Mouse (Mus musculus): ENCODE data around the gene Vwde.

Gene Vwde

GRCm38 (mm10) chr6:13224596-13225227 is at the start of gene Vwde:
Vwde (minus strand) TSS chr6:13224965.
- DNase-seq (ENCODE audit: low read depth, low spot score): no peak

- no peak for DNase-seq (ENCODE audit: low read depth, low spot score)
These were observed 30.6 kb upstream of the Vwde start for GRCm38 (mm10) chr6:13255341-13255740.

- DNase-seq (ENCODE audit: low read depth, low spot score): peak; percentile 12
These were observed 23.7 kb upstream of the Vwde start for GRCm38 (mm10) chr6:13248317-13248969.

GRCm38 (mm10) chr6:13206157-13206556 is 18.6 kb downstream of the Vwde start:
- no peak for DNase-seq (ENCODE audit: low read depth, low spot score)

- DNase-seq (ENCODE audit: low read depth, low spot score): no peak
These were observed 27.3 kb downstream of the Vwde start for GRCm38 (mm10) chr6:13197486-13197885.

- no peak for DNase-seq (ENCODE audit: low read depth, low spot score)
These were observed 37.9 kb downstream of the Vwde start for GRCm38 (mm10) chr6:13186836-13187235.

- DNase-seq (ENCODE audit: low read depth, low spot score): no peak
These were observed 44.7 kb downstream of the Vwde start for GRCm38 (mm10) chr6:13180061-13180460.

GRCm38 (mm10) chr6:13169459-13170150 is 55.2 kb downstream of the Vwde start:
- DNase-seq (ENCODE audit: low read depth, low spot score): no peak

- no peak for DNase-seq (ENCODE audit: low read depth, low spot score)
These were observed 58.4 kb downstream of the Vwde start for GRCm38 (mm10) chr6:13166240-13166937.

- DNase-seq (ENCODE audit: low read depth, low spot score): no peak
These were observed 65.3 kb downstream of the Vwde start for GRCm38 (mm10) chr6:13159437-13159836.

GRCm38 (mm10) chr6:13153888-13154697 is 70.7 kb downstream of the Vwde start:
- no peak for DNase-seq (ENCODE audit: low read depth, low spot score)

- DNase-seq (ENCODE audit: low read depth, low spot score): peak; percentile 66
These were observed 72.6 kb downstream of the Vwde start for GRCm38 (mm10) chr6:13152062-13152640.

- DNase-seq (ENCODE audit: low read depth, low spot score): no peak
These were observed 87.5 kb downstream of the Vwde start for GRCm38 (mm10) chr6:13137255-13137654.

- DNase-seq (ENCODE audit: low read depth, low spot score): no peak
These were observed 116.1 kb downstream of the Vwde start for GRCm38 (mm10) chr6:13108662-13109061.
